Mouse (Mus musculus) liver, embryonic 15.5 days (tissue): ENCODE data around the gene Gm20716. TPM values are rescaled to one million over a fixed set of nuclear protein-coding genes. Genes with fewer than 3 reads are reported as not detected.

Source experiments
- ATAC-seq: fragments of 200-750 bp; cut with Nextera tagmentation; 2 replicates; pipeline ENCODE4 v1.8.0; 2017; ENCODE audit warnings: moderate number of reproducible peaks, mild to moderate bottlenecking, moderate library complexity; ENCODE audit not compliant: insufficient read depth
- H3K27ac ChIP-seq: fragments of 300-500 bp; sonication (generic); replicated peaks from 2 replicates; pipeline ENCODE4 v1.5.1; 2015; ENCODE audit warnings: mild to moderate bottlenecking, inconsistent platforms
- H3K27me3 ChIP-seq: fragments of 300-500 bp; sonication (generic); 2 replicates; pipeline ENCODE4 v1.6.1; 2015; ENCODE audit warnings: mild to moderate bottlenecking, inconsistent platforms
- H3K36me3 ChIP-seq: fragments of 300-500 bp; sonication (generic); replicated peaks from 2 replicates; pipeline ENCODE4 v1.6.1; 2015; ENCODE audit warnings: moderate library complexity, mild to moderate bottlenecking, inconsistent platforms
- H3K4me1 ChIP-seq: fragments of 300-500 bp; sonication (generic); replicated peaks from 2 replicates; pipeline ENCODE4 v1.6.1; 2015; ENCODE audit warnings: inconsistent platforms
- H3K4me2 ChIP-seq: fragments of 300-500 bp; sonication (generic); 2 replicates; pipeline ENCODE4 v1.6.1; 2015; ENCODE audit warnings: moderate library complexity, mild to moderate bottlenecking, inconsistent platforms
- H3K4me3 ChIP-seq: fragments of 300-500 bp; sonication (generic); replicated peaks from 2 replicates; pipeline ENCODE4 v1.5.1; 2015; ENCODE audit warnings: mild to moderate bottlenecking, inconsistent platforms
- H3K9ac ChIP-seq: fragments of 300-500 bp; sonication (generic); 2 replicates; pipeline ENCODE4 v1.6.1; 2015; ENCODE audit warnings: moderate library complexity, mild to moderate bottlenecking, inconsistent platforms
- H3K9me3 ChIP-seq: fragments of 300-500 bp; sonication (generic); replicated peaks from 2 replicates; pipeline ENCODE4 v1.6.1; 2016; ENCODE audit warnings: inconsistent platforms
- WGBS: fragments of 180-500 bp; shearing (Covaris S2); methylation state at CpG from one replicate; pipeline ENCODE4 v1.1.7; 2015; ENCODE audit warnings: mixed read lengths; ENCODE audit not compliant: insufficient replicate concordance; 5-methylcytosine and 5-hydroxymethylcytosine counted together
- polyA plus RNA-seq: library from polyadenylated mRNA; unstranded; fragments of >200 nt; fragmentation: Nextera tagmentation; extraction: Ambion mirVana; gene quantifications from 2 replicates; pipeline ENCODE4 v1.2.1, GENCODE M21; 2015

Gm20716 gene
- polyA plus RNA-seq, 1 experiment from 2014 or later: 4.4 TPM

DNA sequence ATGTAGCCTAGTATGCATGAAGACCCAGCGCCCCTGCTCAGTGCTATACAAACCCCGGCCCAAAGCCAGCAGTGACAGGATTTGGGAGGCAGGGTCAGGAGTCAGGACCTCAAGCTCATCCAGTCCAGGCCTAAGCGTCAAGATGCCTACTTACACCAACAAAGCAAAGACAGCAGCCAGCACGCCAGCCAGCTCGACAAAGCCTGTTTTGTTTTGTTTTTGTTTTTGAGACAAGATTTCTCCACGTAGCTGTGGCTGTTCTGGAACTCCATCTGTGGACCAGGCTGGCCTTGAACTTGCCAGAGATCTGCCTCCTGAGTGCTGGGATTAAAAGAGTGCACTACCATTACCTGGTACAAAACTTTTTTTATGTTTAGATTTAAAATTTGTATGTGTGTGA, 6.8 kb downstream of the Gm20716 start:
- no peak overlapping the region for H3K9ac ChIP-seq
- no peak for ATAC-seq
- H3K36me3 ChIP-seq: peaks cover 83% of the 10 kb centered on the region
- peaks cover 8% of the 10 kb centered on the region for H3K4me1 ChIP-seq
- H3K27me3 ChIP-seq: no peaks in the 10 kb centered on the region
- WGBS: 83% methylated on average over 6 of the region's 6 CpGs
- no peak overlapping the region for H3K27ac ChIP-seq
- no peak overlapping the region for H3K4me2 ChIP-seq
- no peaks in the 10 kb centered on the region for H3K9me3 ChIP-seq
- no peak overlapping the region for H3K4me3 ChIP-seq

DNA sequence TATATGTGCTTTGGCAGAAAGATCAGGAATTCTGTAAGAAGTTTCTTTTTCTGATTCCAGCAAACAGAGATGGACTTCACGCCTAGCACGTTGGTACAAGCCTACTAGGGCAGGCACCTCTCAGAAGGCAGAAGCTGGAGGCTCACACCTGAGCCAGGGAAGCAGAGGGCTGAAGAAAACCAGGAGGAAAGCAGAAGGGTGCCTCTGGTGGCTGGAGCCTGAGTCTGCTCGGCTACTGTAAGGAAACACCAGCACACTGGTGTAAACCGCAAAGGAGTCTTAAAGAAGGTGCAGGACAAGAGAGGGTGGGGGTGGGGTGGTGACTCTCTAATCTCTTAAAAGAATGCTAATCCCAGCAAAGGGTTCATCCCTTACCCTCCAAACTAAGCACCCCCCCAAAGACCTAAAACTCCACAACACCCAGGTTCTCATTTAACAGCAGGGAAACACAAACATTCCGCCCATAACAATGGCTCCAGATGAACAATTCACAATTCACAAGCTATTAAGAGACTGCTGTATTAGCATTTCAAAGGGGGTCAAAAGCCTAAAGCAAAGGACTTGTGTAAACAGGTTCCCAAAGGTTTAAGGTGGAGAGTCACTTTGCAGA, 16.3 kb downstream of the Gm20716 start:
- Histone ChIP-seq H3K27me3 (no peaks in the 10 kb centered on the region), H3K36me3 (peaks cover 92% of the 10 kb centered on the region), H3K9ac (no peak overlapping the region), H3K4me3 (no peak overlapping the region), H3K9me3 (no peaks in the 10 kb centered on the region), H3K27ac (no peak overlapping the region), H3K4me1 (no peaks in the 10 kb centered on the region), H3K4me2 (no peak overlapping the region)
- 66% methylated on average over 5 of the region's 5 CpGs for WGBS
- no peak for ATAC-seq

GRCm38 (mm10) chr2:168207883-168208282, 22.3 kb downstream of the Gm20716 start:
- WGBS: 83% methylated on average over 3 of the region's 3 CpGs
- H3K4me3 ChIP-seq: no peak overlapping the region
- no peak for ATAC-seq
- H3K27ac ChIP-seq: peak overlapping the region; percentile 93
- H3K9me3 ChIP-seq: no peaks in the 10 kb centered on the region
- H3K4me2 ChIP-seq: peak overlapping the region; percentile 87
- H3K36me3 ChIP-seq: peaks cover 66% of the 10 kb centered on the region
- H3K9ac ChIP-seq: peak overlapping the region; percentile 96; the same call in 1 of the 2 replicates
- no peaks in the 10 kb centered on the region for H3K27me3 ChIP-seq
- peaks cover 39% of the 10 kb centered on the region for H3K4me1 ChIP-seq

GRCm38 (mm10) chr2:168206725-168207644, 23.2 kb downstream of the Gm20716 start, which contains the start of gene Adnp:
Gene Adnp, minus strand, starts transcription at chr2:168207112.
- no peaks in the 10 kb centered on the region for H3K9me3 ChIP-seq
- H3K4me2 ChIP-seq: peak within 1 kb of the TSS; percentile 87
- ATAC-seq: peak; percentile 84
- peak within 1 kb of the TSS; percentile 93 for H3K27ac ChIP-seq
- under 1% methylated on average over 72 of the region's 89 CpGs for WGBS
- H3K4me3 ChIP-seq: peak within 1 kb of the TSS; percentile 98
- H3K9ac ChIP-seq: peak within 1 kb of the TSS; percentile 96
- H3K36me3 ChIP-seq: peaks cover 66% of the 10 kb centered on the region
- H3K27me3 ChIP-seq: no peaks in the 10 kb centered on the region
- peaks cover 44% of the 10 kb centered on the region for H3K4me1 ChIP-seq

DNA sequence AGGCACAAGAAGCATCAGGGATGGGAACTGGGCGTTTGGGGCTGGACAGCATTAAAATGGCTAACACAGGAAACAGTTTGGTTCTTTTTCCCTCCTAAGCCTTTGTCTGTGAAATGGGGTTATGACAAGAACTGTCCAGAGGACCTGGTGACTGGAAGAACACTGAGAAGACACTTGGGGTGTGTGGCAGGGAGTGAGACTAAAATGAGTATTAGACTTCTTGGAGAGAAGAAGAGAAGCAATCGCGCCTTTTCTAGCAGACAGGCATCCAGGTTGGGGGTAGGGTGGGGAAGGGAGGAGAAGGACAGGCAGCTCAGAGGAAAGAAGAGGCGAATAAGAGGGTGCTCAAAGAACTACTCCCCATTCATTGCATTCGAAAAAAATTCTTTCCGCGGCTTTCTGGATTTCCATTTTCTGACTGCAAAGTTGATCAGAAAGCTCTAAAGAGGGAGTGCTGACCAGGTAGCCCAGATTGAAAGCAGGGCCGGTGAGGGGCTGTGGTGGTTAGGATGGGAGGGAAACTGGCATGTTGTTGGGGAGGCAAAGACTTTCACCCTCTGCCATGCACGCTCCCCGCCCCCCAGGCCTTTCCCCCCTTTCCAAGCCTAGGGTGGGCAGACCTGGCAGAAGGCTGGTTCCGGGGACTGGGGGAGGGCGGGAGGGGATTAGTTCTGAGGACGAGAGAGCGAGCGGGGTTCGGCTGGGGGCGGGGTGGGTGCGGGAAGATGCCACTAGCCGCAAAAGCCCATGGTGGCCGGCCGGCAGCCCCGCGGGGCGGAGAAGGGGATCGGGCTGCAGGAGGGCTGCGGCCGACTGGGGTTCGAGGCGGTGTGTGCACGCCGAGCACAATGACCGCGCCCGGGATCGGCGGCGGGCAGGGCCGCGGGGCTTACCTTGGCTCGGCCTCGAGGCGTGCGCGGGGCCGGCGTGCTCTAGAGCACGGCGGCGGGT, 24.2 kb downstream of the Gm20716 start:
- WGBS: 1% methylated on average over 44 of the region's 49 CpGs
- peaks cover 62% of the 10 kb centered on the region for H3K36me3 ChIP-seq
- peak overlapping the region; percentile 98 for H3K4me3 ChIP-seq
- H3K4me1 ChIP-seq: peaks cover 51% of the 10 kb centered on the region
- H3K9me3 ChIP-seq: no peaks in the 10 kb centered on the region
- peak overlapping the region; percentile 96 for H3K9ac ChIP-seq
- H3K4me2 ChIP-seq: peak overlapping the region; percentile 87
- H3K27ac ChIP-seq: peak overlapping the region; percentile 93
- peak; percentile 2 for ATAC-seq
- H3K27me3 ChIP-seq: no peaks in the 10 kb centered on the region

DNA sequence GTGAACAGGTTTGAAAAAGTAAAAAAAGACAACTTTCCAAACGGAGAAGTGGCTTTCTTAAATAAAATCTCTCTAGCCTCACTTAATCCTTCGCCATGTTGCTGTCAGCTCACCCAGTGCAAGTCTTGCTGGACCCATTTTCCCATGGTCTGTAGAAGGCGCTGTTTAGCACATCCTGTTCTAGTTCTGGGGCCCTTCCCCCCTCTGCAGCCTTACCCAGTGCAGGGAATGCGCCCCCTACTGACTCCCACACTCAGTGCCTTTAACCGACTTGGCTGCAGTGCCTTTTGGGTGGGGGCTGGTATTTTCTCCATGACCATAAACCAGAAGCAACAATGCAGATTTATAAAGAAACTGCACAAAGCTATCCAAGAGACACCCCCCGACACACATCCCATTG, 24.9 kb downstream of the Gm20716 start:
- peak overlapping the region; percentile 93 for H3K27ac ChIP-seq
- H3K4me1 ChIP-seq: peaks cover 58% of the 10 kb centered on the region
- no peaks in the 10 kb centered on the region for H3K9me3 ChIP-seq
- WGBS: 3% methylated on average over 6 of the region's 6 CpGs
- H3K27me3 ChIP-seq: no peaks in the 10 kb centered on the region
- ATAC-seq: peak; percentile 38
- H3K4me3 ChIP-seq: peak overlapping the region; percentile 98
- H3K9ac ChIP-seq: peak overlapping the region; percentile 96
- peak overlapping the region; percentile 87 for H3K4me2 ChIP-seq
- H3K36me3 ChIP-seq: peaks cover 61% of the 10 kb centered on the region

- Histone ChIP-seq H3K36me3 (peaks cover 62% of the 10 kb centered on the region), H3K9ac (peak overlapping the region; percentile 96; the same call in 1 of the 2 replicates), H3K4me3 (peak overlapping the region; percentile 98), H3K9me3 (no peaks in the 10 kb centered on the region), H3K4me2 (peak overlapping the region; percentile 87), H3K4me1 (peaks cover 63% of the 10 kb centered on the region), H3K27me3 (no peaks in the 10 kb centered on the region), H3K27ac (no peak overlapping the region; the same call in 1 of the 2 replicates)
- ATAC-seq: no peak
- WGBS: 79% methylated on average over 8 of the region's 8 CpGs
Observed at GRCm38 (mm10) chr2:168204476-168204999, 25.6 kb downstream of the Gm20716 start.

- no peak overlapping the region for H3K4me2 ChIP-seq
- H3K4me3 ChIP-seq: no peak overlapping the region
- H3K9ac ChIP-seq: no peak overlapping the region
- peaks cover 74% of the 10 kb centered on the region for H3K4me1 ChIP-seq
- WGBS: 48% methylated on average over 5 of the region's 5 CpGs
- no peaks in the 10 kb centered on the region for H3K9me3 ChIP-seq
- peaks cover 76% of the 10 kb centered on the region for H3K36me3 ChIP-seq
- no peaks in the 10 kb centered on the region for H3K27me3 ChIP-seq
- ATAC-seq: no peak
- no peak overlapping the region for H3K27ac ChIP-seq
Observed at GRCm38 (mm10) chr2:168200014-168200691, 30.0 kb downstream of the Gm20716 start.

DNA sequence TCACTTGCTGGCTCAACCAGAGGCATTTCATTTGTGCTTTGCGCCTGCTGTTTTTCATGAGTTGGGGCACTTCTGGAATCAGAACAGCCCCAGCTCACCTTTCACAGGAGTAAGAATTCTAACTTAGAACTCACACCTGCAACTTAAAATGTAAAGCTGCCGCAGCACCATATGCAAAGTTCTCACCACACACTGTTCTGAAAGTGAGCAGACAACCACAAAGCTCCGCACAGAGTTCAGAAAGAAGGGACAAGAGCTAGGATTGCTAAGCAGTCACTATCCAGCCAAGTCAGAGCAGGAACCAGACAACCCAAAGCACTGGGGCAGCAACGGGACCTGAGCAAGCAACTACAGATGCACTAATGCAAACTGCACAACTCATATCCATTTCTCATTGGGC, 30.7 kb downstream of the Gm20716 start:
- Histone ChIP-seq H3K4me1 (peaks cover 74% of the 10 kb centered on the region), H3K36me3 (peaks cover 75% of the 10 kb centered on the region), H3K27me3 (no peaks in the 10 kb centered on the region), H3K9ac (no peak overlapping the region), H3K4me2 (peak overlapping the region; percentile 21; the same call in 1 of the 2 replicates), H3K27ac (no peak overlapping the region), H3K9me3 (no peaks in the 10 kb centered on the region), H3K4me3 (no peak overlapping the region)
- 82% methylated on average over 4 of the region's 4 CpGs for WGBS
- no peak for ATAC-seq

GRCm38 (mm10) chr2:168198421-168198820, 31.7 kb downstream of the Gm20716 start:
- peaks cover 75% of the 10 kb centered on the region for H3K36me3 ChIP-seq
- H3K9me3 ChIP-seq: no peaks in the 10 kb centered on the region
- H3K4me3 ChIP-seq: no peak overlapping the region
- peaks cover 77% of the 10 kb centered on the region for H3K4me1 ChIP-seq
- no peaks in the 10 kb centered on the region for H3K27me3 ChIP-seq
- no peak overlapping the region for H3K4me2 ChIP-seq
- whole genome bisulfite sequencing: 89% methylated on average over 1 of the region's 1 CpGs
- H3K9ac ChIP-seq: no peak overlapping the region
- no peak for ATAC-seq
- no peak overlapping the region for H3K27ac ChIP-seq
